Mouse (Mus musculus): ENCODE measurements around the gene Npdc1. TPM values are rescaled to one million over a fixed set of nuclear protein-coding genes. Genes with fewer than 3 reads are reported as not detected.
A peak's percentile ranks its signal among the peaks of the same experiment; 100 is the strongest.

Npdc1 gene
- polyA plus RNA-seq, 1 experiment from 2014 or later, result 493 TPM

- Histone ChIP-seq H3K36me3 (no peaks in the 10 kb centered on the region), H3K9ac (no peak overlapping the region), H3K27ac (replicated peaks) (no peak overlapping the region), H3K4me1 (replicated peaks) (peaks cover 3% of the 10 kb centered on the region), H3K27me3 (peaks cover 8% of the 10 kb centered on the region; the same call in 1 of the 2 replicates), H3K9me3 (no peaks in the 10 kb centered on the region), H3K4me3 (no peak overlapping the region), H3K4me2 (no peak overlapping the region)
- WGBS, result 64% methylated on average over 1 of the region's 1 CpGs
- ATAC-seq (ENCODE audit: low FRiP score, low read depth), result no peak
Measured at GRCm38 (mm10) chr2:25423626-25424025, 24.5 kb downstream of the Npdc1 start.

GRCm38 (mm10) chr2:25425481-25425880 lies 26.3 kb downstream of the Npdc1 start:
- Histone ChIP-seq H3K4me2 (no peak overlapping the region), H3K9ac (no peak overlapping the region), H3K4me1 (replicated peaks) (peaks cover 20% of the 10 kb centered on the region), H3K27ac (replicated peaks) (no peak overlapping the region), H3K27me3 (peaks cover 8% of the 10 kb centered on the region; the same call in 1 of the 2 replicates), H3K36me3 (no peaks in the 10 kb centered on the region), H3K9me3 (no peaks in the 10 kb centered on the region), H3K4me3 (no peak overlapping the region)
- no peak for ATAC-seq (ENCODE audit: low FRiP score, low read depth)
- WGBS, result 46% methylated on average over 27 of the region's 27 CpGs

GRCm38 (mm10) chr2:25426721-25427191 lies 27.6 kb downstream of the Npdc1 start:
- no peak overlapping the region for H3K4me2 ChIP-seq
- H3K9ac ChIP-seq, result no peak overlapping the region
- H3K4me3 ChIP-seq, result no peak overlapping the region
- no peaks in the 10 kb centered on the region for H3K9me3 ChIP-seq
- H3K27ac ChIP-seq (replicated peaks), result no peak overlapping the region
- H3K4me1 ChIP-seq (replicated peaks), result peaks cover 32% of the 10 kb centered on the region
- H3K36me3 ChIP-seq, result no peaks in the 10 kb centered on the region
- ATAC-seq (ENCODE audit: low FRiP score, low read depth), result no peak
- H3K27me3 ChIP-seq, result peaks cover 8% of the 10 kb centered on the region; the same call in 1 of the 2 replicates
- WGBS, result 32% methylated on average over 5 of the region's 5 CpGs

GRCm38 (mm10) chr2:25427256-25427655 lies 28.1 kb downstream of the Npdc1 start:
- no peaks in the 10 kb centered on the region for H3K36me3 ChIP-seq
- no peak overlapping the region for H3K4me2 ChIP-seq
- H3K4me3 ChIP-seq, result no peak overlapping the region
- no peak overlapping the region for H3K27ac ChIP-seq (replicated peaks)
- peaks cover 8% of the 10 kb centered on the region; the same call in 1 of the 2 replicates for H3K27me3 ChIP-seq
- peaks cover 37% of the 10 kb centered on the region for H3K4me1 ChIP-seq (replicated peaks)
- no peaks in the 10 kb centered on the region for H3K9me3 ChIP-seq
- 87% methylated on average over 5 of the region's 5 CpGs for WGBS
- H3K9ac ChIP-seq, result no peak overlapping the region
- no peak for ATAC-seq (ENCODE audit: low FRiP score, low read depth)

GRCm38 (mm10) chr2:25428442-25429236 lies 29.5 kb downstream of the Npdc1 start, which contains the start of gene Abca2:
Abca2 (plus strand) TSS chr2:25428703.
- peaks cover 38% of the 10 kb centered on the region for H3K4me1 ChIP-seq (replicated peaks)
- peak within 1 kb of the TSS; percentile 88 for H3K9ac ChIP-seq
- no peaks in the 10 kb centered on the region; the same call in 1 of the 2 replicates for H3K36me3 ChIP-seq
- peak; percentile 84 for ATAC-seq (ENCODE audit: low FRiP score, low read depth)
- H3K4me3 ChIP-seq, result peak within 1 kb of the TSS; percentile 72
- H3K27me3 ChIP-seq, result peaks cover 5% of the 10 kb centered on the region; the same call in 1 of the 2 replicates
- no peaks in the 10 kb centered on the region for H3K9me3 ChIP-seq
- peak within 1 kb of the TSS; percentile 91 for H3K27ac ChIP-seq (replicated peaks)
- WGBS, result under 1% methylated on average over 65 of the region's 89 CpGs
- peak within 1 kb of the TSS; percentile 77 for H3K4me2 ChIP-seq

- H3K27me3 ChIP-seq, result 0 out of 2 replicates have a peak, but pooled peaks cover 2% of the 10 kb centered on the region
- peak overlapping the region; percentile 91; the same call in 1 of the 2 replicates for H3K27ac ChIP-seq (replicated peaks)
- H3K4me1 ChIP-seq (replicated peaks), result peaks cover 38% of the 10 kb centered on the region
- no peak for ATAC-seq (ENCODE audit: low FRiP score, low read depth)
- H3K36me3 ChIP-seq, result peaks cover 4% of the 10 kb centered on the region; the same call in 1 of the 2 replicates
- peak overlapping the region; percentile 72 for H3K4me3 ChIP-seq
- H3K4me2 ChIP-seq, result peak overlapping the region; percentile 77
- H3K9ac ChIP-seq, result peak overlapping the region; percentile 88
- no peaks in the 10 kb centered on the region for H3K9me3 ChIP-seq
- WGBS, result 62% methylated on average over 5 of the region's 5 CpGs
Measured at GRCm38 (mm10) chr2:25429435-25430180, 30.5 kb downstream of the Npdc1 start.

GRCm38 (mm10) chr2:25430395-25431233 lies 31.5 kb downstream of the Npdc1 start:
- no peak for ATAC-seq (ENCODE audit: low FRiP score, low read depth)
- Histone ChIP-seq H3K27ac (replicated peaks) (no peak overlapping the region), H3K9me3 (no peaks in the 10 kb centered on the region), H3K27me3 (no peaks in the 10 kb centered on the region), H3K4me2 (peak overlapping the region; percentile 77), H3K36me3 (peaks cover 11% of the 10 kb centered on the region), H3K4me3 (peak overlapping the region; percentile 10; the same call in 1 of the 2 replicates), H3K4me1 (replicated peaks) (peaks cover 38% of the 10 kb centered on the region), H3K9ac (no peak overlapping the region)
- WGBS, result 41% methylated on average over 17 of the region's 17 CpGs

GRCm38 (mm10) chr2:25431308-25431855 lies 32.2 kb downstream of the Npdc1 start:
- H3K27ac ChIP-seq (replicated peaks), result no peak overlapping the region
- H3K36me3 ChIP-seq, result peaks cover 18% of the 10 kb centered on the region
- no peaks in the 10 kb centered on the region for H3K27me3 ChIP-seq
- 35% methylated on average over 6 of the region's 6 CpGs for WGBS
- H3K4me3 ChIP-seq, result 0 out of 2 replicates have a peak overlapping the region, but pooled peaks have one; percentile 10
- H3K9ac ChIP-seq, result no peak overlapping the region
- no peaks in the 10 kb centered on the region for H3K9me3 ChIP-seq
- H3K4me1 ChIP-seq (replicated peaks), result peaks cover 38% of the 10 kb centered on the region
- peak overlapping the region; percentile 77 for H3K4me2 ChIP-seq
- ATAC-seq (ENCODE audit: low FRiP score, low read depth), result no peak

- H3K27me3 ChIP-seq, result no peaks in the 10 kb centered on the region
- H3K9ac ChIP-seq, result no peak overlapping the region
Measured at GRCm38 (mm10) chr2:25432326-25433098, 33.4 kb downstream of the Npdc1 start.

GRCm38 (mm10) chr2:25433101-25433500 lies 34.0 kb downstream of the Npdc1 start:
- no peaks in the 10 kb centered on the region for H3K9me3 ChIP-seq
- no peak overlapping the region for H3K9ac ChIP-seq
- no peak overlapping the region for H3K4me3 ChIP-seq
- H3K4me1 ChIP-seq (replicated peaks), result peaks cover 38% of the 10 kb centered on the region
- H3K27me3 ChIP-seq, result no peaks in the 10 kb centered on the region
- ATAC-seq (ENCODE audit: low FRiP score, low read depth), result no peak
- 93% methylated on average over 17 of the region's 17 CpGs for WGBS
- peaks cover 35% of the 10 kb centered on the region for H3K36me3 ChIP-seq
- no peak overlapping the region for H3K27ac ChIP-seq (replicated peaks)
- H3K4me2 ChIP-seq, result no peak overlapping the region

More at GRCm38 (mm10) chr2:25432326-25433098, 33.4 kb downstream of the Npdc1 start:
- Histone ChIP-seq H3K36me3 (peaks cover 29% of the 10 kb centered on the region), H3K4me2 (no peak overlapping the region), H3K4me1 (replicated peaks) (peaks cover 38% of the 10 kb centered on the region), H3K9me3 (no peaks in the 10 kb centered on the region), H3K4me3 (no peak overlapping the region), H3K27ac (replicated peaks) (no peak overlapping the region)
- WGBS, result 78% methylated on average over 11 of the region's 11 CpGs
- ATAC-seq (ENCODE audit: low FRiP score, low read depth), result no peak
